Mouse (Mus musculus) hindbrain, postnatal 0 days (tissue): ENCODE results near the gene R3hcc1l. TPM values are rescaled to one million over a fixed set of nuclear protein-coding genes. Genes with fewer than 3 reads are reported as not detected.

Experiments used
- ATAC-seq: fragments of 200-750 bp; cut with Nextera tagmentation; 2 replicates; pipeline ENCODE4 v1.8.0; 2017; ENCODE audit warnings: mild to moderate bottlenecking, moderate TSS enrichment, moderate library complexity
- DNase-seq: peaks from one replicate; pipeline ENCODE4 v3.0.0-alpha.2; 2015; ENCODE audit warnings: low spot score
- H3K27ac ChIP-seq: fragments of 300-500 bp; sonication (generic); 2 replicates; pipeline ENCODE4 v1.5.1; 2014; ENCODE audit warnings: mild to moderate bottlenecking
- H3K27me3 ChIP-seq: fragments of 300-500 bp; sonication (generic); 2 replicates; pipeline ENCODE4 v1.6.1; 2014; ENCODE audit warnings: low read length, mixed read lengths; ENCODE audit not compliant: insufficient read depth
- H3K36me3 ChIP-seq: fragments of 300-500 bp; sonication (generic); 2 replicates; pipeline ENCODE4 v1.6.1; 2014; ENCODE audit warnings: low read length, mixed read lengths; ENCODE audit not compliant: insufficient read depth
- H3K4me1 ChIP-seq: fragments of 300-500 bp; sonication (generic); 2 replicates; pipeline ENCODE4 v1.6.1; 2014; ENCODE audit warnings: antibody characterized with exemption, low read length, mixed read lengths; ENCODE audit not compliant: insufficient read depth
- H3K4me2 ChIP-seq: fragments of 300-500 bp; sonication (generic); 2 replicates; pipeline ENCODE4 v1.6.1; 2014; ENCODE audit warnings: low read depth, mild to moderate bottlenecking, low read length, moderate library complexity, mixed read lengths
- H3K4me3 ChIP-seq: fragments of 300-500 bp; sonication (generic); 2 replicates; pipeline ENCODE4 v1.5.1; 2014; ENCODE audit warnings: low read length
- H3K9ac ChIP-seq: fragments of 300-500 bp; sonication (generic); replicated peaks from 2 replicates; pipeline ENCODE4 v1.6.1; 2014; ENCODE audit warnings: mild to moderate bottlenecking, low read length, moderate library complexity, mixed read lengths
- H3K9me3 ChIP-seq: fragments of 300-500 bp; sonication (generic); 2 replicates; pipeline ENCODE4 v1.6.1; 2016; ENCODE audit warnings: low read length, mixed read lengths
- CTCF ChIP-seq: IDR thresholded peaks from 2 replicates; pipeline ENCODE4 v1.5.1; 2016; ENCODE audit warnings: antibody characterized with exemption, control low read depth, low read depth
- WGBS: fragments of 180-500 bp; shearing (Covaris S2); extraction: QIAGEN DNeasy Blood & Tissue Kit; methylation state at CpG from one replicate; pipeline ENCODE4 v1.1.7; 2014; 5-methylcytosine and 5-hydroxymethylcytosine counted together
- polyA plus RNA-seq: library from polyadenylated mRNA; unstranded; fragments of >200 nt; fragmentation: Nextera tagmentation; extraction: Ambion mirVana; gene quantifications from 2 replicates; pipeline ENCODE4 v1.2.1, GENCODE M21; 2015
- total RNA-seq: library from RNA; depleted of rRNA; stranded (reverse); fragments of >200 nt; gene quantifications from 2 replicates; pipeline ENCODE4 v1.2.3, GENCODE M21; 2014

R3hcc1l gene
- total and polyA plus RNA-seq, 2 experiments from 2014 or later = 7.2 to 8.8 TPM

DNA sequence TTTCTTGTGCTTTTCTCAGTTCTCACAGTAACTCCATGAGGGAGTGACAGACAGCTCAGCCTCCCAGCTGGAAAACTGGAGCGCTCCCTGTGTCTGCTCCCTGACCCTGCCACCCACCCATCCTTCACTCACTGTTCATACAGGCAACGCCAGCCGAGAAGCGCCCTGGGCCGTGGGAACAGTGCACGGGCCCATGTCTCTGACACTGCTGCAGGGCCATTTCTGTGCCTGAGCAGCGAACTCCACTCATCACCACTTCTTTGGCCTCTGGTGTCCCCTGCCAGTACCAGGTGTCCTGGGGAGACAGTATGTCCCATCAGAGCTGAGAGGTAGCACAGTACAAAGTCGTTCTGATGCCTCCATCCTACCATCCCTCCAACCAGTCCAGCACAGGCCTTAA lies 83.5 kb downstream of the R3hcc1l start:
- H3K4me3 ChIP-seq = no peak overlapping the region
- WGBS = 56% methylated on average over 8 of the region's 8 CpGs
- H3K9ac ChIP-seq = no peak overlapping the region
- ATAC-seq = no peak
- H3K9me3 ChIP-seq = no peaks in the 10 kb centered on the region
- no peak for TF ChIP-seq CTCF
- no peaks in the 10 kb centered on the region for H3K27me3 ChIP-seq
- no peak overlapping the region for H3K27ac ChIP-seq
- peaks cover 4% of the 10 kb centered on the region; the same call in 1 of the 2 replicates for H3K4me1 ChIP-seq
- no peak for DNase-seq
- no peak overlapping the region for H3K4me2 ChIP-seq
- no peaks in the 10 kb centered on the region for H3K36me3 ChIP-seq

DNA sequence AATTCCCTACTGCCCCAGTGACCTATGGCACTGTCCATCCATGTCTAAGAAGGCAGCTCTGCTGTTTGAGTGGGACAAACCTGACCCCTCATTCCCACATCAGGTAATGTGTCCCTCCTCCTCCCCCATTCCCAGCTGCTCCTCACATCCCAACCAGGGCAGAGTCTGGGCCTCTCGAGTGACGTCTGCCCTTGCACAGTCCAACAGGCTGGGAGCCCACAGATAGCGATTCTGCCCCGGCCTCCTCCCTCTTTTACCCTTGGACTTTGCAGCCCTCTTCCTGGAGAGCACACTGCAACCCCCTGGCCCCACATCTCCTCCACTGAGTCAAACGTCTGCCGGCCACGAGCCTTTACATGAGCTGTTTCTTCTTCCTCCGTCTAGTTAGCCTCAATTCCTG lies 84.0 kb downstream of the R3hcc1l start:
- no peak for ATAC-seq

DNA sequence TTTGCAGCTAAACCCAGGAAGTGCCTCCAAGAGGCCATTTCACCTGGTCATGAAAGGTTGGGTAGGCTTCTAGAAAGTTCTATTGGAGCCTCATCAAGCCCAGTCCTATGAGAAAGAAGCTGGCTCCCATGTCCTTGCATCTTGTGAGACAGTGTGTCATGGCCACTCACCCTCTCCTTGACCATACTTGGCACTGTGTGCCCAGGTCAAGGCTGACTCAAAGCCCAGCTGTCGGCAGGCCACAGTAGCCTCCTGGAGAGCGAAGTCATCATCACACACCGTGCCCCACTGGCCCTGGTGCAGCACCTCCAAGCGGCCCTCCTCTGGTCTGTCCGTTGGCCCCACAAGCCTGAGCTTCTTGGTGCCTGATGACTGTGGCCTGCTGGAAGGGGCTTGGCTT lies 89.5 kb downstream of the R3hcc1l start:
- no peaks in the 10 kb centered on the region for H3K4me1 ChIP-seq
- no peak overlapping the region for H3K27ac ChIP-seq
- H3K27me3 ChIP-seq = peaks cover 8% of the 10 kb centered on the region
- no peaks in the 10 kb centered on the region for H3K9me3 ChIP-seq
- no peak overlapping the region for H3K4me3 ChIP-seq
- DNase-seq (no peak), ATAC-seq (no peak)
- WGBS = 94% methylated on average over 5 of the region's 5 CpGs
- no peak for TF ChIP-seq CTCF
- H3K9ac ChIP-seq = no peak overlapping the region
- no peak overlapping the region for H3K4me2 ChIP-seq
- no peaks in the 10 kb centered on the region for H3K36me3 ChIP-seq

More for the DNA sequence above, 84.0 kb downstream of the R3hcc1l start:
- H3K9me3 ChIP-seq = no peaks in the 10 kb centered on the region
- no peak overlapping the region for H3K4me3 ChIP-seq
- no peak overlapping the region for H3K4me2 ChIP-seq
- H3K9ac ChIP-seq = no peak overlapping the region
- DNase-seq = no peak
- H3K27me3 ChIP-seq = no peaks in the 10 kb centered on the region
- no peak overlapping the region for H3K27ac ChIP-seq
- no peaks in the 10 kb centered on the region for H3K36me3 ChIP-seq
- H3K4me1 ChIP-seq = peaks cover 4% of the 10 kb centered on the region; the same call in 1 of the 2 replicates
- whole genome bisulfite sequencing = 82% methylated on average over 8 of the region's 8 CpGs
- TF ChIP-seq CTCF = no peak

DNA sequence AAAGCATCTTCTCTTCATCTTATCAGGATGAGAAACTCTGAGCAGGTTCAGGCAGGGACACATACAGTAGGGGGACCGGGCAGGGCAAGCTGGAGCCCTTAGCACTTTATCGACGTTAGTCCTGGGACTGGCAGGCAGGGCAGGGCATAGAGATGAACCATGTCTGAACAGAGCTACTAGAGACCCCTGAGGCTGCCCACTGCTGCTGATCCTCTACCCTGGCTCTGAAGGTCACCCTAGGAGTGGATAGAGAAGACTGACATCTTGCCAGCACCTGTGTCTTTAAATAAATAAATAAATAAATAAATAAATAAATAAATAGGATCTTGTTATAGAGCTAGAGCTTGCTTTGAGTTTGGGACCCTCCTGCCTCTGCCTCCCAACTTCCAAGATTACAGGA lies 91.2 kb downstream of the R3hcc1l start:
- 85% methylated on average over 3 of the region's 3 CpGs for WGBS
- H3K9me3 ChIP-seq = no peaks in the 10 kb centered on the region
- no peaks in the 10 kb centered on the region for H3K4me1 ChIP-seq
- no peak for TF ChIP-seq CTCF
- no peak overlapping the region for H3K9ac ChIP-seq
- H3K4me2 ChIP-seq = no peak overlapping the region
- no peak overlapping the region for H3K4me3 ChIP-seq
- peaks cover 14% of the 10 kb centered on the region for H3K27me3 ChIP-seq
- no peak for DNase-seq
- no peak for ATAC-seq
- no peak overlapping the region for H3K27ac ChIP-seq
- H3K36me3 ChIP-seq = no peaks in the 10 kb centered on the region

DNA sequence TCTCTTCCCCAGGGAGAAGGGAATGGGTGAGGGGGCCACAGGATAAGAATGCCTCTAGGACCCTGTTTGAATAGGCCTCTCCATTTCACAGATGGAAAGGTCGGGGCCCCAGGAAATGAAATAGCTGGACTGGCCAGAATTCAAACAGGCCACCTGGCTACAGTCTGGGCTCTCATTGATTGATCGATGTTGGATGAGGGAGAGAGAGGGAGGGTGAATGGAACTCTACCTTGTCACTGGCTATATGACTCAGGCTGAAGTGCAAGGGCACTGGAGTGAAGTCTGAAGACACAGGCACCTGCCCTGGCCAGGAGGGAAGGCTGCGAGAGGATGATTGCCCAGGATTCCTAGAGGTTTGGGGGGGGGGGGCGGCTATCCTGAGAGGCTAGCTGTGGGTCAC lies 93.2 kb downstream of the R3hcc1l start:
- WGBS = 73% methylated on average over 4 of the region's 4 CpGs
- no peak overlapping the region for H3K4me3 ChIP-seq
- no peak overlapping the region for H3K4me2 ChIP-seq
- H3K4me1 ChIP-seq = no peaks in the 10 kb centered on the region
- no peak for DNase-seq
- no peaks in the 10 kb centered on the region for H3K9me3 ChIP-seq
- no peak for ATAC-seq
- no peak overlapping the region for H3K9ac ChIP-seq
- no peak for TF ChIP-seq CTCF
- no peaks in the 10 kb centered on the region for H3K36me3 ChIP-seq
- H3K27me3 ChIP-seq = peaks cover 14% of the 10 kb centered on the region
- H3K27ac ChIP-seq = no peak overlapping the region

DNA sequence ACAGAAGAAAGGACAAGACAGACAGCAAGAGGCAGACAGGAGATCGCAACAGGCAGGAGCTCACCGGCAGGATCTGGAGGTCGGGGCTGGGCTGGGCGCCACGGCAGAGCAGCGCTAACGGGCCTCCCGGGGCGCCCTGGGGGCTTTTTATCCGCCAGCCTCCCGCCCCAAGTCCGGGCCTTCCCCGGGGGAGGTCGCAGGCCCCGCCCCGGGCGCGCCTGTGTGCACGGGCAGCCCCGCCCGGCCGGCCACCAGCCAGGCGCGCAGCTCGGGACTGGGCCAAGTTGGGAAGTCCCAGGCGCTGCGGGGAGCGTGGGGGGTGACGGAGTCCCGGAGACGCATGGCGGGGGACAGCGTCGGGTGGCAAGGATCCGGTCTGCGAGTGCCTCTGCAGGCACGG lies 94.1 kb downstream of the R3hcc1l start, which contains the start of gene Loxl4:
Gene Loxl4, minus strand, starts transcription at position 160 of the 400 bp plus-strand sequence.
- no peaks in the 10 kb centered on the region for H3K4me1 ChIP-seq
- no peak for TF ChIP-seq CTCF
- H3K27me3 ChIP-seq = peaks cover 14% of the 10 kb centered on the region
- peak within 1 kb of the TSS; percentile 28 for H3K4me3 ChIP-seq
- no peaks in the 10 kb centered on the region for H3K9me3 ChIP-seq
- H3K4me2 ChIP-seq = peak within 1 kb of the TSS; percentile 55
- no peak within 1 kb of the TSS; the same call in 1 of the 2 replicates for H3K9ac ChIP-seq
- ATAC-seq = no peak
- H3K36me3 ChIP-seq = no peaks in the 10 kb centered on the region
- no peak within 1 kb of the TSS for H3K27ac ChIP-seq
- peak; percentile 23 for DNase-seq
- under 1% methylated on average over 37 of the region's 37 CpGs for WGBS

DNA sequence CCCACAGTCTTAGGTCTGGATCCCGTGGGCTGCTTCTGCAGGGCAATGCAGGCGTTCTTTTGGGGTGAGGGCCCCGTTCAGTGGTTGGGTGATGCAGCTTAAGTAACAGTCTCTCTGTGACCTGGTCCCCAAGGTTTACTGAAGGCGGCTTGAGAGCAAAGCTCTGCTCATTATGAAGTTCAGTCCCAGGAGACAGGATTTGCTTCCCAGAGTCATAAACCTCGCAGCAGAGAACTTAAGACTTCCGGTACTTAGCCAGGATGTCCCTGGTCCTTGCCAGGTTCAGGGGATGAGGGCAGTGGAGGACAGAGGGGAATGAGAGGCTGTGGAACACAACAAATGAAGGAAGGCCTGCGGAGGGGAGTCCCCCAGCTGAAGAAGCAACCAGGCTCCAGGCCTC lies 94.6 kb downstream of the R3hcc1l start:
- H3K9me3 ChIP-seq = no peaks in the 10 kb centered on the region
- no peak for DNase-seq
- no peaks in the 10 kb centered on the region for H3K36me3 ChIP-seq
- TF ChIP-seq CTCF = no peak
- WGBS = 36% methylated on average over 7 of the region's 7 CpGs
- no peak overlapping the region for H3K9ac ChIP-seq
- no peak for ATAC-seq
- H3K27me3 ChIP-seq = peaks cover 14% of the 10 kb centered on the region
- no peaks in the 10 kb centered on the region for H3K4me1 ChIP-seq
- H3K4me3 ChIP-seq = peak overlapping the region; percentile 28; the same call in 1 of the 2 replicates
- H3K4me2 ChIP-seq = peak overlapping the region; percentile 55
- H3K27ac ChIP-seq = no peak overlapping the region
